Comparison of ENCODE assay signal across 14 mouse cellular contexts in the genomic region with DNA sequence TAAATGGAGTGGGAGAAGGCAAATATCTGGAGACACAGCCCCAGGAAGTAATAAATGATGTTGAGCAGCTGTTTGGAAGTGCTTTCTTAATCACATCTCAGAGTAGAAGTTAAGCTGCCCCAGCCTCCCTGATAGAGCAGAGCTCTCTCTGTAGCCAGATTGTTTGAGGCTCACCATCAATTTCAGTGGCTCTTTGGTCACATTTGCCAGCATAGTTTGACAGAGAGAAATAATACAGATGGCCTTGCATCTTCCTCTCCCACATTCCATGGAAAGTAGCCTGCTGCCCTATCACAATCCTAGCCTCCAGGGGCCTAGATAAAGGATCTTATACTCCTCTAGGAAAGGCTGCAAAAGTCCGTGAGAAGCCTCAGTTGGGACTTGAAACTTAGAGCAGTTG.
A peak's percentile ranks its signal among the peaks of the same experiment; 100 is the strongest.
DNase-seq lines count a peak whose midpoint lies in the region; ATAC-seq and TF ChIP-seq lines count a peak whose summit lies in the region.
"Had no signal": no experiment of that assay in that cellular context is flagged by ENCODE, and none has a peak within 500 bp of the region (broad histone marks: within the 10 kb centered on the region; RNA-seq: fewer than 3 reads in every experiment).

No protein-coding gene starts in this region.

- H3K9ac ChIP-seq in lung, postnatal 0 days (replicated peaks; ENCODE audit: low read depth), result no peak overlapping the region
- no peak overlapping the region for H3K9ac ChIP-seq in kidney, embryonic 14.5 days (ENCODE audit: low read depth, low read length)
- H3K9ac ChIP-seq in stomach, postnatal 0 days (ENCODE audit: low read length), result no peak overlapping the region
- H3K9ac ChIP-seq: forebrain, postnatal 0 days; hindbrain, embryonic 13.5 days; limb, embryonic 15.5 days; neural tube, embryonic 13.5 days had no signal

- no peak overlapping the region for H3K27ac ChIP-seq in lung, postnatal 0 days (ENCODE audit: low read length)
- peak overlapping the region; percentile 57 for H3K27ac ChIP-seq in kidney, embryonic 14.5 days (ENCODE audit: low read depth, low read length)
- H3K27ac ChIP-seq in stomach, postnatal 0 days (replicated peaks), result 0 out of 2 replicates have a peak overlapping the region, but pooled peaks have one; percentile 8
- H3K27ac ChIP-seq in layer of hippocampus, adult 2 months, result no peak overlapping the region
- H3K27ac ChIP-seq: hindbrain, embryonic 13.5 days; limb, embryonic 15.5 days; neural tube, embryonic 13.5 days had no signal

- peak; percentile 51 to 73 for DNase-seq in heart, adult 9 months (ENCODE audit: low spot score in 2 of 2)
- DNase-seq in heart, postnatal 36 days, result no peak
- peak; percentile 22 for DNase-seq in lung, postnatal 0 days (ENCODE audit: low spot score)
- DNase-seq in lung, postnatal 10 days, result no peak
- no peak for DNase-seq in stomach, postnatal 0 days (ENCODE audit: low spot score)
- DNase-seq in layer of hippocampus, adult 2 months (ENCODE audit: low spot score in 2 of 2), result no peak
- DNase-seq in embryo, embryonic 9.5 days (ENCODE audit: extremely low spot score), result no peak
- DNase-seq: cerebellum, adult 2 months; forebrain, postnatal 0 days; gastrocnemius, postnatal 25 days had no signal

- H3K27me3 ChIP-seq in lung, postnatal 0 days (replicated peaks; ENCODE audit: insufficient read depth, low read length), result no peaks in the 10 kb centered on the region
- H3K27me3 ChIP-seq in kidney, embryonic 14.5 days (ENCODE audit: control insufficient read depth, insufficient read depth, low read length), result no peaks in the 10 kb centered on the region
- no peaks in the 10 kb centered on the region for H3K27me3 ChIP-seq in stomach, postnatal 0 days (ENCODE audit: control insufficient read depth, insufficient read depth, low read length)
- H3K27me3 ChIP-seq: hindbrain, embryonic 13.5 days; limb, embryonic 15.5 days; neural tube, embryonic 13.5 days had no signal

- no peak for TF ChIP-seq CTCF in lung, postnatal 0 days (IDR thresholded peaks at IDR 0.05)
- no peak for TF ChIP-seq CTCF in stomach, postnatal 0 days (IDR thresholded peaks at IDR 0.05; ENCODE audit: low read depth)
- TF ChIP-seq CTCF in layer of hippocampus, adult 2 months (conservative IDR thresholded peaks at IDR 0.05), result no peak

- no peaks in the 10 kb centered on the region for H3K36me3 ChIP-seq in lung, postnatal 0 days (ENCODE audit: insufficient read depth, low read length)
- no peaks in the 10 kb centered on the region for H3K36me3 ChIP-seq in kidney, embryonic 14.5 days (ENCODE audit: control insufficient read depth, insufficient read depth, low read length)
- no peaks in the 10 kb centered on the region for H3K36me3 ChIP-seq in stomach, postnatal 0 days (ENCODE audit: control insufficient read depth, insufficient read depth, low read length)
- H3K36me3 ChIP-seq: hindbrain, embryonic 13.5 days; limb, embryonic 15.5 days; neural tube, embryonic 13.5 days had no signal

- intact Hi-C loops in heart, postnatal 36 days (cut with DNase I), result no loop called here

- no peak for TF ChIP-seq EP300 in lung, postnatal 0 days (IDR thresholded peaks at IDR 0.05)
- TF ChIP-seq EP300 in stomach, postnatal 0 days (optimal IDR thresholded peaks at IDR 0.05), result no peak

- no peak overlapping the region for H3K4me2 ChIP-seq in lung, postnatal 0 days (replicated peaks; ENCODE audit: low read depth, low read length)
- H3K4me2 ChIP-seq in kidney, embryonic 14.5 days (replicated peaks; ENCODE audit: low read depth, low read length), result no peak overlapping the region
- no peak overlapping the region for H3K4me2 ChIP-seq in stomach, postnatal 0 days (replicated peaks; ENCODE audit: low read depth)
- H3K4me2 ChIP-seq: hindbrain, embryonic 13.5 days; limb, embryonic 15.5 days; neural tube, embryonic 13.5 days had no signal

- H3K9me3 ChIP-seq in lung, postnatal 0 days (ENCODE audit: low read length), result no peaks in the 10 kb centered on the region
- H3K9me3 ChIP-seq in kidney, embryonic 14.5 days (ENCODE audit: control insufficient read depth, low read length), result no peaks in the 10 kb centered on the region
- H3K9me3 ChIP-seq in stomach, postnatal 0 days (ENCODE audit: control insufficient read depth, low read length), result no peaks in the 10 kb centered on the region
- H3K9me3 ChIP-seq: hindbrain, embryonic 13.5 days; limb, embryonic 15.5 days; neural tube, embryonic 13.5 days had no signal

- no peak overlapping the region for H3K4me3 ChIP-seq in lung, postnatal 0 days (ENCODE audit: low read depth, low read length)
- H3K4me3 ChIP-seq in kidney, embryonic 14.5 days (ENCODE audit: low read length), result no peak overlapping the region
- H3K4me3 ChIP-seq in stomach, postnatal 0 days (ENCODE audit: low read depth, low read length), result no peak overlapping the region
- H3K4me3 ChIP-seq in layer of hippocampus, adult 2 months, result no peak overlapping the region
- H3K4me3 ChIP-seq: hindbrain, embryonic 13.5 days; limb, embryonic 15.5 days; neural tube, embryonic 13.5 days had no signal

- ATAC-seq in lung, postnatal 0 days, result peak; percentile 30; the same call in 1 of the 2 replicates
- peak; percentile 22; the same call in 1 of the 2 replicates for ATAC-seq in kidney, embryonic 14.5 days (ENCODE audit: low FRiP score, low TSS enrichment)
- ATAC-seq in stomach, postnatal 0 days (ENCODE audit: low FRiP score, low TSS enrichment), result peak; percentile 47; the same call in 1 of the 2 replicates
- ATAC-seq: forebrain, postnatal 0 days had no signal

- H3K4me1 ChIP-seq in lung, postnatal 0 days (ENCODE audit: insufficient read depth, low read depth, low read length), result no peaks in the 10 kb centered on the region
- H3K4me1 ChIP-seq in kidney, embryonic 14.5 days (ENCODE audit: control insufficient read depth, insufficient read depth, low read length), result 0 out of 2 replicates have a peak, but pooled peaks cover 14% of the 10 kb centered on the region
- no peaks in the 10 kb centered on the region for H3K4me1 ChIP-seq in stomach, postnatal 0 days (replicated peaks; ENCODE audit: control insufficient read depth, insufficient read depth)
- H3K4me1 ChIP-seq: hindbrain, embryonic 13.5 days; limb, embryonic 15.5 days; neural tube, embryonic 13.5 days had no signal

- WGBS in lung, postnatal 0 days, result 56% methylated on average over 1 of the region's 1 CpGs
- WGBS in kidney, embryonic 14.5 days, result 47% methylated on average over 1 of the region's 1 CpGs
- 61% methylated on average over 1 of the region's 1 CpGs for WGBS in stomach, postnatal 0 days

Comparison
In these comparisons a context has a peak if more than half of its experiments do, and no peak if none do; other contexts are left out.
1. DNase-seq: peak in heart, adult 9 months (2 of 2) and lung, postnatal 0 days (single experiment); none in heart, postnatal 36 days (0 of 2), lung, postnatal 10 days (single experiment), stomach, postnatal 0 days (single experiment), layer of hippocampus, adult 2 months (0 of 2) and embryo, embryonic 9.5 days (single experiment).
2. H3K27ac ChIP-seq: peak in kidney, embryonic 14.5 days (single experiment) and stomach, postnatal 0 days (single experiment); none in lung, postnatal 0 days (single experiment) and layer of hippocampus, adult 2 months (single experiment).
3. Peak in every context shown above with its lines, with median percentiles within 50 percentile points of each other: ATAC-seq.